Mouse (Mus musculus): ENCODE data around the gene Ffar1.

GRCm38 (mm10) chr7:30890681-30891080 lies 29.3 kb upstream of the Ffar1 start:
- TF ChIP-seq CTCF (IDR thresholded peaks at IDR 0.05; ENCODE audit: extremely low read depth, insufficient read depth, insufficient read length, insufficient replicate concordance) (no peak), POLR2A (IDR thresholded peaks at IDR 0.05; ENCODE audit: low read depth, low read length) (peak; percentile 57; the same call in 1 of the 2 replicates)

Measured in spleen, adult 2 months (tissue).